Mouse (Mus musculus) CD8-positive naive resting alpha-beta T cell, adult 57 days (primary cell): ENCODE measurements around the gene Cybb. TPM values are rescaled to one million over a fixed set of nuclear protein-coding genes. Genes with fewer than 3 reads are reported as not detected.

Experiments
- total RNA-seq: library from RNA; stranded (reverse); gene quantifications from one replicate; pipeline ENCODE4 v1.2.4, GENCODE M21; 2023

Cybb gene
- total RNA-seq: 20.1 TPM

GRCm38 (mm10) chrX:9487671-9488070, at the start of gene Cybb:
Cybb (minus strand) TSS chrX:9487771.

Other genes starting within 250 kb of the Cybb start
- not detected for gene Gm14862, start 230.9 kb downstream of the Cybb start, total RNA-seq
- 0.83 TPM for gene Xk, start 215.0 kb downstream of the Cybb start, total RNA-seq
- not detected for gene H2al1m, start 204.0 kb downstream of the Cybb start, total RNA-seq
- not detected for gene H2al1k, start 137.1 kb downstream of the Cybb start, total RNA-seq
- not detected for gene H2al1o, start 84.6 kb upstream of the Cybb start, total RNA-seq
- 10.7 TPM for gene Dynlt3, start 175.2 kb upstream of the Cybb start, total RNA-seq